Mouse (Mus musculus): ENCODE measurements around the gene Inha. TPM values are rescaled to one million over a fixed set of nuclear protein-coding genes. Genes with fewer than 3 reads are reported as not detected.

Inha gene
- total and polyA plus RNA-seq, 3 experiments, result not detected

GRCm38 (mm10) chr1:75537587-75537986, 30.7 kb downstream of the Inha start:
- TF ChIP-seq ZC3H11A (IDR thresholded peaks at IDR 0.05; ENCODE audit: low read depth, low read length) (no peak), GATA1 (IDR thresholded peaks at IDR 0.05; ENCODE audit: low read depth, low read length) (no peak), POLR2AphosphoS2 (IDR thresholded peaks at IDR 0.05; ENCODE audit: low read length) (no peak)
- no peaks in the 10 kb centered on the region for H3K36me3 ChIP-seq (ENCODE audit: control insufficient read depth in 1 of 2, insufficient read depth in 2 of 2, low read length in 2 of 2)
- no peaks in the 10 kb centered on the region for H3K4me1 ChIP-seq (ENCODE audit: control insufficient read depth in 1 of 2, insufficient read depth in 2 of 2, low read length in 2 of 2)
- no peaks in the 10 kb centered on the region for H3K79me2 ChIP-seq (ENCODE audit: control insufficient read depth, insufficient read depth, low read length, poor library complexity)
- H3K9me3 ChIP-seq (replicated peaks; ENCODE audit: insufficient read depth, low read length), result no peaks in the 10 kb centered on the region
- no peak overlapping the region for H3K4me3 ChIP-seq (ENCODE audit: control insufficient read depth in 1 of 2, insufficient read depth in 1 of 2, low read depth in 2 of 2, low read length in 2 of 2)
- DNase-seq (ENCODE audit: low read depth, low spot score), result no peak
- H3K27me3 ChIP-seq (ENCODE audit: control insufficient read depth in 1 of 2, insufficient read depth in 2 of 2, low read length in 2 of 2), result no peaks in the 10 kb centered on the region
- no peak overlapping the region for H3K9ac ChIP-seq (ENCODE audit: control insufficient read depth, low read depth, low read length, poor library complexity, severe bottlenecking)
- no peak overlapping the region for H3K27ac ChIP-seq (ENCODE audit: control insufficient read depth, low read depth, low read length)

GRCm38 (mm10) chr1:75538597-75539190, 31.8 kb downstream of the Inha start:
- no peaks in the 10 kb centered on the region for H3K27me3 ChIP-seq (ENCODE audit: control insufficient read depth in 1 of 2, insufficient read depth in 2 of 2, low read length in 2 of 2)
- no peak overlapping the region for H3K27ac ChIP-seq (ENCODE audit: control insufficient read depth, low read depth, low read length)
- no peaks in the 10 kb centered on the region for H3K36me3 ChIP-seq (ENCODE audit: control insufficient read depth in 1 of 2, insufficient read depth in 2 of 2, low read length in 2 of 2)
- H3K4me3 ChIP-seq (ENCODE audit: control insufficient read depth in 1 of 2, insufficient read depth in 1 of 2, low read depth in 2 of 2, low read length in 2 of 2), result no peak overlapping the region
- DNase-seq (ENCODE audit: low read depth, low spot score), result no peak
- H3K9me3 ChIP-seq (replicated peaks; ENCODE audit: insufficient read depth, low read length), result no peaks in the 10 kb centered on the region
- H3K9ac ChIP-seq (ENCODE audit: control insufficient read depth, low read depth, low read length, poor library complexity, severe bottlenecking), result no peak overlapping the region
- TF ChIP-seq POLR2A (IDR thresholded peaks at IDR 0.05; ENCODE audit: control insufficient read depth in 1 of 2, insufficient read depth in 1 of 2, low read depth in 1 of 2, low read length in 2 of 2, poor library complexity in 1 of 2) (no peak), NELFE (IDR thresholded peaks at IDR 0.05; ENCODE audit: low read depth, low read length) (no peak), E2F4 (IDR thresholded peaks at IDR 0.05; ENCODE audit: borderline replicate concordance, low read depth, low read length) (no peak), MYC (IDR thresholded peaks at IDR 0.05; ENCODE audit: low read depth, low read length) (no peak), CTCF (IDR thresholded peaks at IDR 0.05 in 2 of 3, conservative IDR thresholded peaks at IDR 0.05 in 1 of 3; ENCODE audit: control insufficient read depth in 1 of 3, insufficient read depth in 1 of 3, low read depth in 2 of 3, low read length in 3 of 3, poor library complexity in 1 of 3, severe bottlenecking in 1 of 3) (no peak), USF2 (IDR thresholded peaks at IDR 0.05; ENCODE audit: borderline replicate concordance in 1 of 2, insufficient read depth in 1 of 2, low read depth in 1 of 2, low read length in 2 of 2) (no peak), CHD2 (IDR thresholded peaks at IDR 0.05; ENCODE audit: low read length) (no peak), GATA1 (IDR thresholded peaks at IDR 0.05; ENCODE audit: low read depth, low read length) (no peak), SMC3 (IDR thresholded peaks at IDR 0.05; ENCODE audit: low read depth, low read length) (no peak), MEF2A (IDR thresholded peaks at IDR 0.05; ENCODE audit: extremely low read depth, insufficient replicate concordance, low read depth, low read length, poor library complexity, severe bottlenecking) (no peak), SIN3A (IDR thresholded peaks at IDR 0.05; ENCODE audit: low read length) (no peak), RCOR1 (IDR thresholded peaks at IDR 0.05; ENCODE audit: low read depth, low read length) (no peak), MAX (IDR thresholded peaks at IDR 0.05; ENCODE audit: low read length) (no peak), KAT2A (conservative IDR thresholded peaks at IDR 0.05; ENCODE audit: low read depth, low read length) (no peak), POLR2AphosphoS5 (IDR thresholded peaks at IDR 0.05; ENCODE audit: borderline replicate concordance, low read depth, low read length) (no peak), EP300 (IDR thresholded peaks at IDR 0.05; ENCODE audit: low read depth in 1 of 2, low read length in 2 of 2) (no peak)
- no peaks in the 10 kb centered on the region for H3K79me2 ChIP-seq (ENCODE audit: control insufficient read depth, insufficient read depth, low read length, poor library complexity)
- no peaks in the 10 kb centered on the region for H3K4me1 ChIP-seq (ENCODE audit: control insufficient read depth in 1 of 2, insufficient read depth in 2 of 2, low read length in 2 of 2)
